ENCODE assay signal across 8 mouse cellular contexts in genomic region chr17:32283341-32283740, GRCm38 (mm10). TPM values are rescaled to one million over a fixed set of nuclear protein-coding genes. Genes with fewer than 3 reads are reported as not detected.
DNase-seq lines count a peak whose midpoint lies in the region; TF ChIP-seq lines count a peak whose summit lies in the region.

No protein-coding gene starts in this region.

- H3K4me3 ChIP-seq in lung, adult 2 months (replicated peaks; ENCODE audit: extremely low read depth, low read depth, low read length), result peak overlapping the region; percentile 92

- H3K4me1 ChIP-seq in lung, adult 2 months (ENCODE audit: control insufficient read depth, insufficient read depth, low read length), result peaks cover 18% of the 10 kb centered on the region

- 3% methylated on average over 7 of the region's 7 CpGs for WGBS in lung, adult 2 months

- no peak for TF ChIP-seq CTCF in lung, adult 2 months (IDR thresholded peaks at IDR 0.05; ENCODE audit: insufficient read depth, low read length)

- peak; percentile 15 for DNase-seq in gastrocnemius, postnatal 10 days
- DNase-seq in gastrocnemius, postnatal 4 days (ENCODE audit: low spot score in 2 of 2), result no peak
- DNase-seq in brain, adult 2 months (ENCODE audit: low read depth, low spot score), result peak; percentile 42
- peak; percentile 94 for DNase-seq in heart, adult 11 months
- DNase-seq in kidney, adult 18-20 months, result peak; percentile 15
- no peak for DNase-seq in lung, adult 2 months
- DNase-seq in skeletal muscle tissue, adult 2 months (ENCODE audit: low read depth, low spot score), result peak; percentile 16
- DNase-seq in right cerebral cortex, adult 18-20 months, result no peak

- TF ChIP-seq POLR2A in lung, adult 2 months (IDR thresholded peaks at IDR 0.05; ENCODE audit: borderline replicate concordance, extremely low read depth, low read depth, low read length), result no peak

RNA-seq across cellular contexts. Expression of gene Brd4, which starts 1.2 kb away (rescaled TPM):
- total RNA-seq in gastrocnemius, postnatal 10 days (2021), result 10 to 100 TPM; 55.4 to 70.2 TPM
- total RNA-seq in gastrocnemius, postnatal 4 days (2021), result 10 to 100 TPM; 86.5 to 98.4 TPM
- polyA plus RNA-seq in lung, adult 2 months (2012; rRNA removed), result 32.8 and 35.2 TPM in 2 replicates

RNA-seq across cellular contexts. Expression of gene Akap8, which starts 37.7 kb away (rescaled TPM):
- total RNA-seq in gastrocnemius, postnatal 10 days (2021), result 10 to 100 TPM; 37.6 to 50.2 TPM
- 10 to 100 TPM; 50.8 to 75.1 TPM for total RNA-seq in gastrocnemius, postnatal 4 days (2021)
- 63.3 and 77.5 TPM in 2 replicates for polyA plus RNA-seq in lung, adult 2 months (2012; rRNA removed)

Comparison
In these comparisons a context has a peak if more than half of its experiments do, and no peak if none do; other contexts are left out.
1. DNase-seq: peak in gastrocnemius, postnatal 10 days (single experiment), brain, adult 2 months (single experiment), heart, adult 11 months (single experiment), kidney, adult 18-20 months (single experiment) and skeletal muscle tissue, adult 2 months (single experiment); none in gastrocnemius, postnatal 4 days (0 of 2), lung, adult 2 months (single experiment) and right cerebral cortex, adult 18-20 months (single experiment).